Mouse (Mus musculus): ENCODE data around the gene Ly6g5b.

Gene Ly6g5b

GRCm38 (mm10) chr17:35106522-35106921 lies 8.7 kb downstream of the Ly6g5b start:
- DNase-seq (ENCODE audit: low read depth, low spot score) = no peak

- no peak for DNase-seq (ENCODE audit: low read depth, low spot score)
Measured at GRCm38 (mm10) chr17:35105740-35106389, 9.4 kb downstream of the Ly6g5b start.

DNA sequence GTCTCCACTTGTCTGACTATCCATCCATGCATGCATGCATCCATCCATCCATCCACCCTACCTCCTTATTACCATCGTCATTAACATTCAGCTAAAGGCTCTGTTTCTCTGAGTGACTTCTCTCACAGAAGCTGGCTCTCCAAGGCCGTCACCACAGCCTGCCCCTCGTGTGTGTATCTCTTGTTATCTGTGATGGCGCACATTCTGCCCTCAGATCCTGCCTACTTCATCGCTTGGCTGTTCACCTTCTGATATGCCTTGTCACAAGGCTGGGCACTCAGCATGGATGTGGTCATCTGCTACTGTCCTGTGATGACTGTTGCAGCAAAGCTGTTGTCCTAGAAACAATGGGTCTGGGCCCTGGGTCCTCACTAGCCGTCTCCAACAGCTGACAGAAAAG lies 10.5 kb downstream of the Ly6g5b start:
- DNase-seq (ENCODE audit: low read depth, low spot score) = no peak

DNA sequence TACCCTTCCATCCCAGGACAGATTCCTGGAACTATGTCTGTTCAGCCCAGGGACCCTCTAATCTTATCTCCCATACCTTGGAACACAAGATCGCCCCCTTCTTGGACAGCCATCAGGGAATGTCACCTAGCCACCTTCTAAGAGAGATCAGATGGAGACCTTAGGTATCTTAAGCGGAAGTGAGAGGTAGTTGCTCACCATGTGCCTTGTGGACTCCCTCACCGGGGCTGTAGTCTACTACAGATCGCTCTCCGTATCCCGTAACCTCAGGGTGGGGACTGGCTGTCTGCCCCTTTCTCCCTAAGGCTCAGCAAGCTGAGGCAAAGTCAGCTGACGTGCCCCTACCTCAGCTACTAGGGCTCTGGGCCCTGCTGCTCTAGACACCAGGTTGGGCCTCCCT lies 11.1 kb downstream of the Ly6g5b start:
- no peak for DNase-seq (ENCODE audit: low read depth, low spot score)

DNA sequence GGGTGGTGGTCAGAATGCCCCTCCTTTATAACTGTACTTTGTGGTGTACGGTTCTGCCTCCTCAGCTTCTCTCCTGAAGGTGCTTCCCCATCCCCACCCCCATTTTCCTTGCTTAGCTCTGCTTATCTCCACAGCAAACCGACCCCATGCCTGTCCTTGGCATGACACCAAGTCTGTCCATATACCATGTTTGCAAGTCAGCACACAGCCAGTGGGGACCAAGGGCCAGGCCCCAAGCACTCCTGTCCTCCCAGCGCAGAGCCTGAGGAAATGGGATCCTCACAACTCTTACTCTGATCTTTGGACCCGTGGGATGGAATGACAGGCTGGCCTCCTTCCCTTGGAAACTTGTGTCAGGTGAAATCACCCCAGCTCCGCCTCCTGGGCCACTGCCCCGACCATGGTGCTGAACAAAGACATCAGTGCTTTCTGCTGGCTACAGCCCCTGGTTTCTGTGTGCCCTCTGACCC lies 12.0 kb downstream of the Ly6g5b start:
- no peak for DNase-seq (ENCODE audit: low read depth, low spot score)

- DNase-seq (ENCODE audit: low read depth, low spot score) = no peak
Measured at GRCm38 (mm10) chr17:35102299-35102698, 12.9 kb downstream of the Ly6g5b start.

DNA sequence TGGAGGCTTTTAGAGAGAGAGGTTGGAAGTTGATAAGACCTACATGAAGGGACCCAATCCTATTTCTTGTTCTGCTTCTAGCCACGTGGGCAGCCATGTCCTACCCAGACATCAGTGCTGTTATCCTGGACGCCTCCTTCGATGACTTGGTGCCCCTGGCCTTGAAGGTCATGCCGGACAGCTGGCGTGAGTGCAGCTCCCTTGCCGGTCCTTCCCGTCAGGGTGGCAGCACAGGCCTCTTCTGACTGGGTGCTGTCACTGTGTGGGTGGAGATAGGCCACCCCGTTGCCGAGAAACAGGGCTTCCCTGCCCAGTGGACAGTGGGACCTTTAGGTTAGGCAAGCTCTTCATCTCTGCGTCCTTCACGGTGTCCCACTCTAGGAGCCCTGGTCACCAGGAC lies 14.1 kb downstream of the Ly6g5b start:
- no peak for DNase-seq (ENCODE audit: low read depth, low spot score)

DNA sequence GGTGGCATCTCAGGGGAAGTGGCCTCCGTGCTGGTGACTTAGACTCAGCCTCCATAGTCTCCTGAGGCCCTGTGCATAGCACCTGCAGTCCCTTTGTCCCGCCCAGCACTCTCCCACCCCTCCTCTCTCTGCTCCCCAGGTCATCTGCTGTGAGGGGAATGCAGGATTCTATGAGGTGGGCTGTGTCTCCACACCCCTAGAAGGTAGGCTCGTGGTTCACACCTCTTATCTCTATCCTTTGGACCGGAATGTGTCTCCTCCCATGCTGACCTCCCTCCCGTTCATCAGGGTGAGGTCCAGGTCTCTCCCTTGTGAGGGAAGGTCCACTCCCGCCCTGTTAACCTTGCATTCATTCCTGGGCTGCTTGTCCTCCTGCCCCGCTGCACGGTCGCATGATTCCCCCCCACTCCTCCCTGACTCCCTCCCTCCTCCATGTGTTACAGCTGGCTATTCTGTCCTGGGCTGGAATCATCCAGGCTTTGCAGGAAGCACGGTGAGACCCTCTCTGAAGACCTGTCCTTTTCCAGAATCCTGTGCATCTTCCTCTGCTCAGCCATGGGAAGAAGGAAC lies 14.9 kb downstream of the Ly6g5b start:
- no peak for DNase-seq (ENCODE audit: low read depth, low spot score)

- DNase-seq (ENCODE audit: low read depth, low spot score) = no peak
Measured at GRCm38 (mm10) chr17:35097164-35097655, 18.0 kb downstream of the Ly6g5b start.

DNA sequence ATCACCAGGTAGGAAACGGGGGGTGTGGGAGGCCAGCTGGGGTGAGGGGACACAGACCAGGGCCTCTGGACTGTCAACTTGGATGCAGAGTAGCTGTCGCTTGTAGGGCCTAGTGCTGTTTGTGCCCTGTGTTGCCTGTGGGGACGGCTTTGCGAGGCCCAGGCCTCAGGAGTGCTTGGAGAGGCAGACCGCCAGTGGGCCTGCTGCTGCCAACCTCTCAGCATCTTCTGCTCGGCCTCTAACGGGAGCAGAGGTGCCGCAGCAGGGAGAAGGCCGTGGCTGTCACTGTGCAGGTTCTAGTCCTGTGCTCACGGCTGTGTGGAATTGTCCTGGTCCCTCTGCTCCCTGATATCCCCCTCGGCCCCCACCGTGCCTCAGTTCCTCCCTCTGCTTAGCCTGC lies 18.6 kb downstream of the Ly6g5b start:
- DNase-seq (ENCODE audit: low read depth, low spot score) = no peak

- DNase-seq (ENCODE audit: low read depth, low spot score) = no peak
Measured at GRCm38 (mm10) chr17:35094475-35095365, 20.5 kb downstream of the Ly6g5b start.

DNA sequence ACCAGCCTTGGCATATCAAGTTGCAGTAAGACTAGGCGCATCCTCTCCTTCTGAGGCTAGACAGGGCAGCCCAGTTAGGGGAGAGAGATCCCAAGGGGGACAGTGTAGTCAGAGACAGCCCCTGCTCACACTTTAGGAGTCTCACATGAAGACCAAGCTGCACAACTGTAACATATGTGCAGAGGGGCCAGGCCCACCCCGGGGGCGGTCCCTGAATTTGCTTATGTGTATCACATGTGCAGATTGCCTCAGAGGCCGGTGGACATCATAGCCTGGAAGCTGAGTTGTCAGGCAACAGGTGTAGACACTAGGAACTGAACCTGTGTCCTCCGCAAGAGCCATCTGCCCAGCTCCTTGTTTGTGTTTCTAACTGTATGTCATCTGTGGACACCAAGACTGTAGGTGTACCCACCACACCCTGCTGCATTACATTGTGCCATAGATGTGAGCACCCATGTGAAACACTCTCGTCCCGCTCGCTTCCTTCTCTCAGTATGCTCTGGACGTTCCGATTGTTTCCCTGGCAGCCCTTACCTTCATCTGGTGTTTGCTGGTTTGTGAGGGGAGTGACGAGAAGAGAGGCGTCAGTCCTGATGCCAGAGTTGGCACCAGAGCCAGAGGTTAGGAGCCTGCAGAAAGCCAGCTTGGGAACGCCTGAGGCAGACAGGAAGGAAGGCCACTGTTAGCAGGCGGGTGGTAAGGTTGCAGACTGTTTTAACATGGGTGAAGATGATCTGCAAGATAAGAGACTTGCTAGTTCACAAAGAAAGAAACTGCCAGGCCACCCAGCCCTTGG lies 22.6 kb downstream of the Ly6g5b start:
- DNase-seq (ENCODE audit: low read depth, low spot score) = no peak

GRCm38 (mm10) chr17:35090166-35090932 lies 24.9 kb downstream of the Ly6g5b start:
- DNase-seq (ENCODE audit: low read depth, low spot score) = no peak

DNA sequence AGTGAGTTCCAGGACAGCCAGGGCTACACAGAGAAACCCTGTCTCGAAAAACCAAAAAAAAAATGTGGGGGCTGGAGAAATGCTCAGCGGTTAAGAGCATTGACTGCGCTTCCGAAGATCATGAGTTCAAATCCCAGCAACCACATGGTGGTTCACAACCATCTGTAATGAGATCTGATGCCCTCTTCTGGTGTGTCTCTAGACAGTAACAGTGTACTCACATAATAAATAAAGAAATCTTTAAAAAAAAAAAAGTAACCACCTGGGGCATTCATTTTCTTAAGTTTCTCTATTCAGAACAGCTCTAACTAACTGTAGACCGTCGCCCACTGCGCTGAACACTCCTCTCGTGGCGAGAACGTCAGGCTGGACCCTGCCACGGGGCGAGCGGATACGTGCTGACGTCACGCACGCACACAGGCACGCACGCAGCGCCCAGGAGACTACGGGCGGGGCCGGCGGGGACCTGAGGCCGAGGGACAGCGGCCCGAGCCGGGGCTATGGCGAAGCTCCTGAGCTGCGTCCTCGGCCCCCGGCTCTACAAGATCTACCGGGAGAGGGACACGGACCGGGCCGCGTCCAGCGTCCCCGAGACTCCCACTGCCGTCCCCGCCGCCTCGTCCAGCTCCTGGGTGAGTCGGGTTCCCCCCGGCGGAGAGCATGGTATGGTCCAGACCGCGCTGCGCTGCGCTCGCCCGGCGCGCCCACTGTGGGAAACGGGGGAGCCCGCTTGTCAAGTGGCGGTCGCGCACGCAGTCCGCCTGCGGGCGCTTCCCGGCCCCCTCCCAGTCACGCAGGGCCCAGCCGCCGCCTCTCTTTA lies 26.2 kb downstream of the Ly6g5b start, which contains the start of gene Abhd16a:
TSS of gene Abhd16a (plus strand) at position 439 of the 820 bp plus-strand sequence.
- peak; percentile 91 for DNase-seq (ENCODE audit: low read depth, low spot score)

DNA sequence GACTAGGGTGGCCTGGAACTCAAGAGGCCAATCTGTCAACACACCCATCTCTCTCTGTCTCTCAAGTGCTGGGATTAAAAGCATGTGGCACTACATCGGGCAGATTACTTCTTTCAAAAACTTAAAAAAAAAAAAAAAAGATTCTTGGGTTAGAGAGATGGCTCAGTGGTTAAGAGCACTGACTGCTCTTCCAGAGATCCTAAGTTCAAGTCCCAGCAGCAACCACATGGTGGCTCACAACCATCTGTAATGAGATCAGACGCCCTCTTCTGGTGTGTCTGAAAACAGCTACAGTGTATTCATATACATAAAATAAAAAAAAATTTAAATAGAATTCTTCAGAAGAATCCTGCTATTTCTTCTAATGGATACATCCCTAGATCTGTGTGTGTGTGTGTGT lies 27.1 kb downstream of the Ly6g5b start:
- no peak for DNase-seq (ENCODE audit: low read depth, low spot score)

GRCm38 (mm10) chr17:35085208-35085865 lies 29.9 kb downstream of the Ly6g5b start, which contains the start of gene Ly6g6f:
Ly6g6f (minus strand) TSS chr17:35085610.
- no peak for DNase-seq (ENCODE audit: low read depth, low spot score)

DNA sequence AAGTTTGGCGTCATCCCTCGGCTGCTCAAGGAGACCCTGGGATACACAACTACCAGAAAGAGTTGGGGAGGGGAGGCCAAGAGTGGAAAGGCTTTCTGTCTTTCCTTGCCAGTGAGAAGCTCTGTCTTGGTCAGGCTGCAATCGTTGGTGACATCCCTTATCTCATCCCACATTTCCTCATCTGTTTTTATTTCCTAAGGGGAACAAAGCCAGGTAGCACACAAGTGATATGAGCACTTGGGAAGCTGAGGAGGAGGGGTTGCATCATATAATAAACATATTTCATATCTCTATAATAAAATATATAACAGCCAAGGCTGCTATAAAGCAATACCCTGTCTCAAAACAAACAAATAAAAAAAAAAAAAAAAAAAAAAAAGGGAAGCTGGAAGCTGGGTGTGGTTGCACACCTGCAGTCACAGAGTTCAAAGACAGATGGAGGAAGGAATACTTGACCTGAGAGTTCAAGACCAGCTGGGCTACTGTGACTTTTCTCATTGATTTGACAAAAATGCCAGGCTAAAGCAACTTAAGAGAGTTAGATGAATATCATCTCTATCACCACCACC lies 31.2 kb downstream of the Ly6g5b start:
- DNase-seq (ENCODE audit: low read depth, low spot score) = no peak

DNA sequence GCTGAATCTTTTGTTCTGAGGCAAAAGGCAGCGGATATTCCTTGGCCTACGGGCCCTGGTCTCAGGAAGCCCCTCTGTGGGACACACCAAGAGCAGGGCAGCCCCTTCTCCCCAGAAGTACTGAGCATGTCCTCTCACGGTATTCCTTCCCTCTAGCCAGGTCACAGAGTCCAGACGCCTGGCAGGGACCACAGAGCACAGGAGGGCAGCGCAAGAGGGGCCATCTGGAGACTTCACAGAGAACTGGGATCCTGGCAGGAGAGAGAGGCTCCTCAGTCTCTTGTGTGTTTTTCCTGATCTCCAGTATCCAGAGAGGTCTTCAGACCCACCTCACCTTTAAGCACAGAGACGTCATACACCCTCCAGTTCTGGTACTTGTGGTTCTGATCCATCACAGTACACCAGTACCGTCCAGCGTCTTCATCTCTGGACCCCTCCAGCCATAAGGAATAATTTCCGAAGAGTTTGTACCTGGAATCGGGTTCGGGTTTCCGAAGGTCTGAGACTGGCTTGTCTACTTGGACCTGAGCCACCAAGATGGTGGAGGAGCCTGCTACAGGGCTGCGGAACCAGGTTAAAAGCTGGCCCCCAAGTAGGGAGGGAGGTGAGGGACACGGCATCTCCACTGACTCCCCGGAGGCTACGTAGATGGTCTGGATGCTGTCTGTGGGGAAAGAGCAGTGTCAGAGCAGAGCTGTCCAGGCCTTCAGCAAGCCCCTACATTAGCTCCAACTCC lies 32.2 kb downstream of the Ly6g5b start:
- DNase-seq (ENCODE audit: low read depth, low spot score) = no peak

Data from forelimb bud, embryonic 11.5 days (tissue).